Mouse (Mus musculus): ENCODE measurements around the gene Cdh4. TPM values are rescaled to one million over a fixed set of nuclear protein-coding genes. Genes with fewer than 3 reads are reported as not detected.

Cdh4 gene
- polyA plus RNA-seq, 1 experiment from 2014 or later = 32.7 TPM

DNA sequence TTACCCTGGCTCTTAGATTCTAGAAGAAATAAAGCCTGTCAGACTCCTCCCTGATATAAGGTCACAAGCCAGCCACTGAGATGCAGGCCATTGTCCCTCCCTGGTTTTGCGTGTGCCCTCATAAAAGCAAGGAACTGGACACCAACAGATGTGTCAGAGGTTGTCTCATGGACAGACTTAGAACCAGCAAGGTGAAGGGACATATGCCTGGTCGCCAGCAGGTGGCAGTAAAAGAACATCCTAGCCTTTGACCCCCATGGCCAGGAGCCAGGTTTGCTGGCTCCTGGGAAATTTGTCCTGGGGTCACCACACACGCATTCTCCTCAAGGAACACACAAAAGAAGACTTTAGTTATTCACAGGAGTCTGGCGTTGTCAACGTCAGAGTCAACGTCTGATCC, 387.7 kb downstream of the Cdh4 start:
- Histone ChIP-seq H3K27ac (replicated peaks) (no peak overlapping the region), H3K9ac (no peak overlapping the region), H3K36me3 (no peaks in the 10 kb centered on the region), H3K4me3 (no peak overlapping the region), H3K4me2 (no peak overlapping the region), H3K27me3 (no peaks in the 10 kb centered on the region), H3K4me1 (replicated peaks) (peaks cover 11% of the 10 kb centered on the region), H3K9me3 (no peaks in the 10 kb centered on the region)
- 19% methylated on average over 6 of the region's 6 CpGs for whole genome bisulfite sequencing
- no peak for ATAC-seq (ENCODE audit: low read depth)

DNA sequence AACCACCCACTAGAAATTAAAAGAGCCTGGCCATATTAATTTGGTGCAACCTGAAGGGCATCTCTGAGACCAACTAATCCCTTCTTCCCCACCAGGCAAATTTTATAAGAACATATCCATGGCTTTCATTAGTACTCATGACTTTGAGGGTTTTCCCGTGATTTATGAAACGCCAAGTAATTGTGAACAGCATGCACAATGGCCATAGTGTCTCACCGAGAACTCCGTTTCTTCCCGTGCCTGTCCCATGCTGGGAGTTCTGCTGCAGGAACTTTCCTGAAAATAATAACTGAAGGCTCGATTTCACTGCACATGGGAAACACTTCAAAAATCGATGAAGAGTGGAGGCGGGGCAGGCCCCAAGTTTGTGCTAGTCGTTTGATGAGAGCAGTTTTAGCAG, 392.7 kb downstream of the Cdh4 start:
- Histone ChIP-seq H3K27ac (replicated peaks) (no peak overlapping the region), H3K9me3 (no peaks in the 10 kb centered on the region), H3K27me3 (no peaks in the 10 kb centered on the region; the same call in 1 of the 2 replicates), H3K4me2 (no peak overlapping the region), H3K4me1 (replicated peaks) (peaks cover 44% of the 10 kb centered on the region), H3K4me3 (no peak overlapping the region), H3K9ac (no peak overlapping the region), H3K36me3 (no peaks in the 10 kb centered on the region)
- 43% methylated on average over 9 of the region's 9 CpGs for WGBS
- no peak for ATAC-seq (ENCODE audit: low read depth)

DNA sequence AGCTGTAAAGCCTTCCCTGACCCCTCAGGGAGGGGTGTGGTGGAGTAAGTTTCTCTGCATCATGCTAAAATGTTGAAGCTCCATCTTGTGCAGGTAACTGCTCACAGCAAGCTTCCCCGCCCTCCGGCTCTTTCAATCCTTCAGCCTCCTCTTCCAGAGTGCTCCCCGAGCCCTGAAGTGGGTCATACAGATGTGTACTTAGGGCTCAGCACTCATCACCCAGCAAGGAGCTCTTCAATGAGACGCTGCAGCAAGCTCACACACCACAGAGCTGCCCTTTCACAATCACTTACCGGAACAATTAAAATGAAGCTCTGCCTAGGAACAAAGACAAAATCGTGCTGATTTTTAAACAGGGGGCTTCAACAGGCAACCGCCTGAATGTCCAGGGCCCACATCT, 393.3 kb downstream of the Cdh4 start:
- H3K4me2 ChIP-seq = no peak overlapping the region
- 43% methylated on average over 7 of the region's 7 CpGs for WGBS
- no peak overlapping the region for H3K27ac ChIP-seq (replicated peaks)
- H3K27me3 ChIP-seq = no peaks in the 10 kb centered on the region; the same call in 1 of the 2 replicates
- peaks cover 44% of the 10 kb centered on the region for H3K4me1 ChIP-seq (replicated peaks)
- no peaks in the 10 kb centered on the region for H3K9me3 ChIP-seq
- ATAC-seq (ENCODE audit: low read depth) = no peak
- H3K9ac ChIP-seq = no peak overlapping the region
- no peaks in the 10 kb centered on the region for H3K36me3 ChIP-seq
- H3K4me3 ChIP-seq = no peak overlapping the region

DNA sequence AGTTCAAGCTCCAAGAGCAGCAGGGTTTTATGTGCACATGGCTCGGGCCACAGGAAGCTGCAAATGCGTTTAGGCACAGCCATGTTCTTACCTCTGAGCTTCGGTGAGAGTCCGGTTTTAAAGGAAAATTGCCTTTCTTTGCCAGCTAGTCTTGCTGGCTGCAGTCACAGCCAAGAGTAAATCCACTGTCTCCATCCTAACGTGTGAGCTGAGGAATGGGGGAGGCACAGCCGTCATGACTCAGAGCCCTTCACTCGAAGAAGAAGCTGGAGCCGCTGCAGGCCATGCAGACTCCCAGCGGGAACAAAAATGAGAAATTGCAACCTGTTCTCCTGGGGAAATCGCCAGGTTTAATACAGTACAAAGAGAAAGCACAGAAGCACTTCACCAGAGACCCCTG, 395.0 kb downstream of the Cdh4 start:
- Histone ChIP-seq H3K27me3 (no peaks in the 10 kb centered on the region; the same call in 1 of the 2 replicates), H3K9me3 (no peaks in the 10 kb centered on the region), H3K9ac (peak overlapping the region; percentile 45; the same call in 1 of the 2 replicates), H3K36me3 (no peaks in the 10 kb centered on the region), H3K4me3 (no peak overlapping the region), H3K4me2 (no peak overlapping the region), H3K27ac (replicated peaks) (peak overlapping the region; percentile 33; the same call in 1 of the 2 replicates), H3K4me1 (replicated peaks) (peaks cover 44% of the 10 kb centered on the region)
- WGBS = 64% methylated on average over 10 of the region's 10 CpGs
- ATAC-seq (ENCODE audit: low read depth) = no peak

DNA sequence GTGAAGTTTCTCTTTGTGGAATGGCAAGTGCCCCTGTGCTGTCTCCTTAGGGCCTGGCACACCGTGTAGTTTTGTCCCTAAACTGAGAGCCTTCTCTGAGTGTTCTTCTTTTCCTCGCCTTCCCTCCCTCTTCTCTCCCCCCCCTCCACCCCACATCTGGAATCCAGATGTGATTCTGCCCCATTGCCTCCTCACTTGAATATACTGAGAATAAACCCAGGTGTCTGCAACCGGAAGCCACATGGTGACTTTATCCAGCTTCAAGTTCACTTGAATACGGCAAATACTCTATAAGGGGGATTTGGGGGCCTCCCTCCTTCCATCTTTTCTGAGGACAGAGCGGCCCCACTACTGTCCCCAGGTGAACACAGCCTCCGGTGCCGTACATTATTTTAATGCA, 395.8 kb downstream of the Cdh4 start:
- WGBS = 60% methylated on average over 7 of the region's 7 CpGs

DNA sequence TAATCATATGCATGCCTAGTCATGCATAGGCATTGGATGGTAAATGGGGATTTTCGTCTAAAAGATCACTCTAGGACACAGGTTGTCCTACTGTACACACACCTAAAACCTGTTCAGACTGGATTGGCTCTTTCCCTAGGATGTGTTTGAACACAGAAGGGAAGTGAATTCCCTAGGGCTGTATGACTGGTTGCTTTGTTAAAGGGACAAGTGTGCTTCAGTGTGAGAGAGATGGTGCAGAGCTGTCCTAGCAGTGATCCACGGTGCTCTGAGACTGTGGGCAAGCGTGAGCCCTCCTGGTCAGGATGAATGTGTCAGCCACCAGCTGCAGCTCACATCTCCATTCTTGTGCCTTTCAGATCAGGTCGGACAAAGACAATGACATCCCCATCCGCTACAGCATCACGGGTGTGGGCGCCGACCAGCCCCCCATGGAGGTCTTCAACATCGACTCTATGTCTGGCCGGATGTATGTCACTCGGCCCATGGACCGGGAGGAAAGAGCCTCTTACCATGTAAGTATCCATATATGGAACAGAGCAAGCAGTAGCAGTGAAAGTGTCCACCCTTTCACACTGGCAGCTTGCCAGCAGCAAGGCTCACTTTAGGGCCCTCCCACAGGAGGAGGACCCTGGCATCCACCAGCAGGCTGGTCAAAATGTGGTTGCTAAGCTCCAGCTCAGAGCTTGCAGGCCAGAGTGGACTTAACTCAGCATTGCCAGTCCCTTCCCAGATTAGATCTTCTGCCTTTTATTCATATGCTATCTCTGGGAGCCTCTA, 400.6 kb downstream of the Cdh4 start:
- 68% methylated on average over 12 of the region's 12 CpGs for WGBS
- no peaks in the 10 kb centered on the region for H3K27me3 ChIP-seq
- no peak overlapping the region for H3K4me2 ChIP-seq
- H3K4me3 ChIP-seq = no peak overlapping the region
- peak overlapping the region; percentile 46 for H3K27ac ChIP-seq (replicated peaks)
- no peaks in the 10 kb centered on the region for H3K9me3 ChIP-seq
- H3K9ac ChIP-seq = no peak overlapping the region
- no peaks in the 10 kb centered on the region for H3K36me3 ChIP-seq
- peak; percentile 69 for ATAC-seq (ENCODE audit: low read depth)
- H3K4me1 ChIP-seq (replicated peaks) = peaks cover 45% of the 10 kb centered on the region

More for the DNA sequence above, 395.8 kb downstream of the Cdh4 start:
- Histone ChIP-seq H3K4me1 (replicated peaks) (peaks cover 52% of the 10 kb centered on the region), H3K27me3 (no peaks in the 10 kb centered on the region; the same call in 1 of the 2 replicates), H3K9me3 (no peaks in the 10 kb centered on the region), H3K36me3 (no peaks in the 10 kb centered on the region), H3K4me2 (no peak overlapping the region), H3K4me3 (no peak overlapping the region), H3K27ac (replicated peaks) (peak overlapping the region; percentile 56), H3K9ac (peak overlapping the region; percentile 45; the same call in 1 of the 2 replicates)
- no peak for ATAC-seq (ENCODE audit: low read depth)

DNA sequence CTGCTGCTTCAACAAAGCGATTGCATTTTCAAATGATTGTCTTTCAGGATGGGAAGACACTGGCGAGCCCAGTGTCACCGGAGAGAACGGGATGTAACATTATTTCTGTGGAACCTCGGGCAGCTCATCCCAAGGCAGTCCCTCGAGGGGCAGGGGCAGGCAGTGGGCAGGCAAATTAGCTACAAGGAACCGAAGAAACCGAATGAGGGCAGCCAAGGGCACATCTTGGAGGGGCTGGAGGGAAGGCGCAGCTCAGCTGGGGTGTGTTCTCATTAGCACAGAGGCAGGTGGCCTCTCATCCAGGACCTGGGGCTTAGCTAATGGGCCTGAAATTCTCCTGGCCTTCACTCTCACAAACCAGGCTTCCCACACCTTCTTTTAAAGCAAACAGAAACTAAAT, 407.5 kb downstream of the Cdh4 start:
- H3K27me3 ChIP-seq = no peaks in the 10 kb centered on the region
- WGBS = 24% methylated on average over 9 of the region's 9 CpGs
- H3K36me3 ChIP-seq = no peaks in the 10 kb centered on the region
- H3K4me1 ChIP-seq (replicated peaks) = peaks cover 73% of the 10 kb centered on the region
- H3K4me2 ChIP-seq = no peak overlapping the region
- H3K4me3 ChIP-seq = no peak overlapping the region
- no peaks in the 10 kb centered on the region for H3K9me3 ChIP-seq
- ATAC-seq (ENCODE audit: low read depth) = no peak
- H3K27ac ChIP-seq (replicated peaks) = peak overlapping the region; percentile 77
- peak overlapping the region; percentile 47 for H3K9ac ChIP-seq

DNA sequence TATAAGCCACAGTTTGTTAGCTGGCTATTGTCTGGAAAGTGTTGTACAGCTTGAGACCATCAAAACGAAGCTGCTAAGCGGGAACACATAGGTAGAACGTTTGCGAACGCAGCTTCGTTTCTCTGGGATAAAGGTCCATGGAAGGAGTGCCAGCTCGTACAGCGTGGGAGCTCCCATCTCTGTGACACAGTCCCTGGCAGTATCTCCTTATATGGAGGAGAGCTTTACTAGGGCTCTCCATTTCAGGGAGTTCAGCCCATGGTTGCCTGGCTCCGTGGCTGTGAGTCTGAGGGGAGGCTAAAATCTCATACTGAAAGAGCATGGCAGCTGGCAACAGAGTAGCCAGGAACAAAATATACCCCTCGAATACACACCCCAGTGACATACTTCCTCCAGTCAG, 409.9 kb downstream of the Cdh4 start:
- no peaks in the 10 kb centered on the region for H3K36me3 ChIP-seq
- peaks cover 81% of the 10 kb centered on the region for H3K4me1 ChIP-seq (replicated peaks)
- no peaks in the 10 kb centered on the region for H3K9me3 ChIP-seq
- peak overlapping the region; percentile 72 for H3K27ac ChIP-seq (replicated peaks)
- no peak overlapping the region for H3K4me2 ChIP-seq
- no peak for ATAC-seq (ENCODE audit: low read depth)
- no peaks in the 10 kb centered on the region for H3K27me3 ChIP-seq
- 75% methylated on average over 10 of the region's 10 CpGs for WGBS
- no peak overlapping the region for H3K4me3 ChIP-seq
- 0 out of 2 replicates have a peak overlapping the region, but pooled peaks have one; percentile 47 for H3K9ac ChIP-seq

DNA sequence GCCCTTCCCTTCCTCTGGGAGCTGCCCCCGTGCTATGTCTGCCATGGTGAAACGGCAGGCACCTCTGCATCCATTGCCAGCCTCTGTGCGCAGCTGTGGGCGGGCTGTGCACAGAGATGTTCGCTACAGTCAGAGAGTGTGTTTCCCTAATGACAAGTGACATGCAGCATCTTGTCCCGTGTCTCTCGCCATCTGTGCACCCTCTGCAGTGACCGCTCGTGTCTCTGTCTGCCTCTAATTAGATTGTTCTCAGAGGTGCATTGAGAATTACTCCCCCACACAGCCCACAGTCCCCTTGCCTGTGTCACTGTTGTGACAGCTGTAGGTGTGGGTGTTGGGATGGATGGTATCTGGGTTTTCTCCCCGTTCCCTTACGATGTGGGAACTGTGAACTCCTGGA, 410.6 kb downstream of the Cdh4 start:
- no peaks in the 10 kb centered on the region for H3K9me3 ChIP-seq
- H3K27ac ChIP-seq (replicated peaks) = peak overlapping the region; percentile 72
- peak overlapping the region; percentile 47; the same call in 1 of the 2 replicates for H3K9ac ChIP-seq
- peaks cover 85% of the 10 kb centered on the region for H3K4me1 ChIP-seq (replicated peaks)
- H3K36me3 ChIP-seq = no peaks in the 10 kb centered on the region
- H3K4me2 ChIP-seq = peak overlapping the region; percentile 4; the same call in 1 of the 2 replicates
- no peak overlapping the region for H3K4me3 ChIP-seq
- H3K27me3 ChIP-seq = no peaks in the 10 kb centered on the region
- ATAC-seq (ENCODE audit: low read depth) = peak; percentile 37
- WGBS = 23% methylated on average over 11 of the region's 11 CpGs

DNA sequence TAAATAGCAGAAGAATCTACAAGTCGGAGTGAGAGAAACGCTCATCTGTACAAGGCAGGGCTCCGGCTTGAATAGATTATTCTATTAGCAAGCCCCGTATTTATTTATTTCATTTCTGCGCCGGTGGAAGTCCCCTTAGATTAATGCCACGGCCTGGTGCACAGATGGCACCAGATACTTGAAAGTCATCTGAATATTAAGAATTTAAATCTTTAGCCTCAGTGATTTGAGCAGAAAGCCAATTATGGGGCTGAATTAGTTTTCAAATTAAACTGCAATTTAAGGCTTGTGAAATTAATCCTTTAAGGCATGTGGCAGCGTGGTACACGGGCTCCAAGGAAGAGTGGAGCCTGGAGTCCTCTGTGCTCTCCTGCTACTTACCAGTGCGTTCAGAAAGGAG, 411.7 kb downstream of the Cdh4 start:
- WGBS = 42% methylated on average over 10 of the region's 10 CpGs
- ATAC-seq (ENCODE audit: low read depth) = 0 out of 2 replicates have a peak, but pooled peaks have one; percentile 10
- peak overlapping the region; percentile 35; the same call in 1 of the 2 replicates for H3K9ac ChIP-seq
- no peak overlapping the region for H3K4me2 ChIP-seq
- H3K27ac ChIP-seq (replicated peaks) = peak overlapping the region; percentile 72
- no peaks in the 10 kb centered on the region; the same call in 1 of the 2 replicates for H3K27me3 ChIP-seq
- no peak overlapping the region for H3K4me3 ChIP-seq
- no peaks in the 10 kb centered on the region for H3K36me3 ChIP-seq
- no peaks in the 10 kb centered on the region for H3K9me3 ChIP-seq
- H3K4me1 ChIP-seq (replicated peaks) = peaks cover 85% of the 10 kb centered on the region

DNA sequence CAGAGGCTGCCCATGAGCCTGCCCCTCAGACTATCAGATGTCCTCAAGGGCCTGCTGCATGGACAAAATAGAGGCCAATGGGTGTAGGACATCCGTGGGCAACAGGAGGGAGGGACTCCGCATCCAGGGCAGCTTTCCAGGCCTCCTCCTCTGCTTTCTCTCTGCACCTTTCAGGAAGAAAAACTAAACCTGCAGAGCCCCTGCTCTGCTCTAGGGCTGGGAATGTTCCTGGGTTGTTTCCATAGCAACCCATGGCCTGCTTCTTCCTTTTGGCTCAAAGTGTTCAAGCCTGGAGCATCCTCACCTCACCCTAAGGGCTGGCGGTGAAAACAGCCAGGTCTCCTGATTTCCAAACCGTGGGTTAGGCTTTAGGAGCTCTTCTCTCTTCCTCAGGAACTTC, 414.9 kb downstream of the Cdh4 start:
- Histone ChIP-seq H3K36me3 (0 out of 2 replicates have a peak, but pooled peaks cover 8% of the 10 kb centered on the region), H3K4me2 (no peak overlapping the region), H3K27me3 (no peaks in the 10 kb centered on the region; the same call in 1 of the 2 replicates), H3K4me3 (no peak overlapping the region), H3K9me3 (no peaks in the 10 kb centered on the region), H3K4me1 (replicated peaks) (peaks cover 55% of the 10 kb centered on the region), H3K9ac (0 out of 2 replicates have a peak overlapping the region, but pooled peaks have one; percentile 5), H3K27ac (replicated peaks) (no peak overlapping the region)
- 54% methylated on average over 4 of the region's 4 CpGs for WGBS
- no peak for ATAC-seq (ENCODE audit: low read depth)

DNA sequence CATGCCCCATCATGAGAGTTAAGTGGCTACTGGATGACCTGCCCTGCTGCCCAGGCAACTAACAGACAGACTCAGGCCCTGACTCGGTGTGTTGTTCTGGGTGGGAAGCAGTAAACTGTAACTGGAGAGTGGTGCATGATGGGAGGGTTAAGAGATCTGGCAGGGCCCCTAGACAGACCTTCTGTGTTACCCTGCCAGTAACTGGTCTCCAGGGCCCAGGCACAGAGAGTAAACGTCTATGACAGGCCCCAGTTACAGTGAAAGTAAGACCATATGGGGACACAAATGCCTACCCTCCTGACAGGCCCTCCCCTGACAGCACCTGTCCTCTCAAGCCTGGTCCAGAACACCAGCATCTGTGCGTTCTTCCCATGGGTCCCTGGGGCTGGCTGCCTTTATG, 420.4 kb downstream of the Cdh4 start:
- Histone ChIP-seq H3K36me3 (0 out of 2 replicates have a peak, but pooled peaks cover 8% of the 10 kb centered on the region), H3K9me3 (no peaks in the 10 kb centered on the region), H3K4me3 (no peak overlapping the region), H3K4me1 (replicated peaks) (peaks cover 9% of the 10 kb centered on the region; the same call in 1 of the 2 replicates), H3K4me2 (no peak overlapping the region), H3K27me3 (no peaks in the 10 kb centered on the region; the same call in 1 of the 2 replicates), H3K27ac (replicated peaks) (no peak overlapping the region), H3K9ac (no peak overlapping the region)
- WGBS = 62% methylated on average over 3 of the region's 3 CpGs
- no peak for ATAC-seq (ENCODE audit: low read depth)

All from neural tube, embryonic 13.5 days (tissue).